Mouse (Mus musculus) lung, postnatal 0 days (tissue): ENCODE results near the gene Ctdspl2. TPM values are rescaled to one million over a fixed set of nuclear protein-coding genes. Genes with fewer than 3 reads are reported as not detected.
"Not testable (repeated sequence)": the region's sequence is repeated elsewhere in the genome, so short reads cannot be mapped to it uniquely, and the experiment has no call there.

Experiments
- ATAC-seq: fragments of 200-750 bp; cut with Nextera tagmentation; 2 replicates; pipeline ENCODE4 v1.8.0; 2017; ENCODE audit warnings: moderate library complexity
- DNase-seq: peaks from one replicate; pipeline ENCODE4 v3.0.0-alpha.2; 2016; ENCODE audit warnings: low spot score
- H3K27ac ChIP-seq: fragments of 300-500 bp; sonication (generic); 2 replicates; pipeline ENCODE4 v1.5.1; 2014; ENCODE audit warnings: antibody characterized with exemption, mild to moderate bottlenecking, low read length, mixed read lengths
- H3K27me3 ChIP-seq: fragments of 300-500 bp; sonication (generic); replicated peaks from 2 replicates; pipeline ENCODE4 v1.6.1; 2014; ENCODE audit warnings: low read length, mixed read lengths; ENCODE audit not compliant: insufficient read depth
- H3K36me3 ChIP-seq: fragments of 300-500 bp; sonication (generic); 2 replicates; pipeline ENCODE4 v1.6.1; 2014; ENCODE audit warnings: low read length, mixed read lengths; ENCODE audit not compliant: insufficient read depth
- H3K4me1 ChIP-seq: fragments of 300-500 bp; sonication (generic); 2 replicates; pipeline ENCODE4 v1.6.1; 2014; ENCODE audit warnings: antibody characterized with exemption, low read depth, low read length, mixed read lengths; ENCODE audit not compliant: insufficient read depth
- H3K4me2 ChIP-seq: fragments of 300-500 bp; sonication (generic); replicated peaks from 2 replicates; pipeline ENCODE4 v1.6.1; 2014; ENCODE audit warnings: low read depth, mild to moderate bottlenecking, low read length, moderate library complexity, mixed read lengths
- H3K4me3 ChIP-seq: fragments of 300-500 bp; sonication (generic); 2 replicates; pipeline ENCODE4 v1.5.1; 2014; ENCODE audit warnings: low read depth, low read length
- H3K9ac ChIP-seq: fragments of 300-500 bp; sonication (generic); replicated peaks from 2 replicates; pipeline ENCODE4 v1.6.1; 2014; ENCODE audit warnings: low read depth, mild to moderate bottlenecking
- H3K9me3 ChIP-seq: fragments of 300-500 bp; sonication (generic); 2 replicates; pipeline ENCODE4 v1.6.1; 2016; ENCODE audit warnings: low read length, mixed read lengths
- CTCF ChIP-seq: IDR thresholded peaks from 2 replicates; pipeline ENCODE4 v1.5.1; 2016; ENCODE audit warnings: antibody characterized with exemption, mild to moderate bottlenecking
- EP300 ChIP-seq: IDR thresholded peaks from 2 replicates; pipeline ENCODE4 v1.6.1; 2016; ENCODE audit warnings: antibody characterized with exemption, mild to moderate bottlenecking, control low read depth
- WGBS: fragments of 180-500 bp; shearing (Covaris S2); extraction: QIAGEN DNeasy Blood & Tissue Kit; methylation state at CpG from one replicate; pipeline ENCODE4 v1.1.7; 2014; 5-methylcytosine and 5-hydroxymethylcytosine counted together
- polyA plus RNA-seq: library from polyadenylated mRNA; unstranded; fragments of >200 nt; fragmentation: Nextera tagmentation; extraction: Ambion mirVana; gene quantifications from 2 replicates; pipeline ENCODE4 v1.2.1, GENCODE M21; 2015

Gene Ctdspl2
- polyA plus RNA-seq, 1 experiment from 2014 or later: 23.8 TPM

GRCm38 (mm10) chr2:122022284-122022683 is 66.5 kb downstream of the Ctdspl2 start:
- 69% methylated on average over 2 of the region's 2 CpGs for whole genome bisulfite sequencing
- no peaks in the 10 kb centered on the region for H3K27me3 ChIP-seq
- no peak for ATAC-seq

GRCm38 (mm10) chr2:122027091-122027490 is 71.3 kb downstream of the Ctdspl2 start:
- H3K27me3 ChIP-seq, H3K36me3 ChIP-seq, DNase-seq, H3K9me3 ChIP-seq, ATAC-seq, H3K9ac ChIP-seq, H3K4me1 ChIP-seq, H3K4me3 ChIP-seq: not testable (repeated sequence)
- 93% methylated on average over 10 of the region's 10 CpGs for WGBS
- H3K4me2 ChIP-seq: peak overlapping the region; percentile 72; the same call in 1 of the 2 replicates
- 0 out of 2 replicates have a peak overlapping the region, but pooled peaks have one; percentile 95 for H3K27ac ChIP-seq

More at GRCm38 (mm10) chr2:122022284-122022683, 66.5 kb downstream of the Ctdspl2 start:
- Histone ChIP-seq H3K4me3 (no peak overlapping the region), H3K36me3 (no peaks in the 10 kb centered on the region), H3K4me1 (no peaks in the 10 kb centered on the region), H3K4me2 (no peak overlapping the region), H3K9me3 (no peaks in the 10 kb centered on the region), H3K27ac (no peak overlapping the region), H3K9ac (no peak overlapping the region)
- TF ChIP-seq EP300 (no peak), CTCF (peak; percentile 47)
- DNase-seq: peak; percentile 18

- H3K36me3 ChIP-seq: no peaks in the 10 kb centered on the region
- TF ChIP-seq EP300 (no peak; the same call in 1 of the 2 replicates), CTCF (no peak)
- H3K4me1 ChIP-seq: peaks cover 7% of the 10 kb centered on the region; the same call in 1 of the 2 replicates
- H3K9me3 ChIP-seq: no peaks in the 10 kb centered on the region
- 2% methylated on average over 39 of the region's 67 CpGs for WGBS
- peak within 1 kb of the TSS; percentile 81 for H3K4me3 ChIP-seq
- peak; percentile 97 for DNase-seq
- H3K9ac ChIP-seq: peak within 1 kb of the TSS; percentile 77
- peak; percentile 98 for ATAC-seq
- H3K27me3 ChIP-seq: no peaks in the 10 kb centered on the region
- H3K4me2 ChIP-seq: peak within 1 kb of the TSS; percentile 72
- peak within 1 kb of the TSS; percentile 95 for H3K27ac ChIP-seq
Observed at GRCm38 (mm10) chr2:122027862-122028755, 72.3 kb downstream of the Ctdspl2 start, which contains the start of gene Eif3j1. Eif3j1 (plus strand) TSS chr2:122028546.

GRCm38 (mm10) chr2:122028756-122029700 is 73.2 kb downstream of the Ctdspl2 start:
- 2% methylated on average over 59 of the region's 71 CpGs for WGBS
- Histone ChIP-seq H3K4me1 (peaks cover 7% of the 10 kb centered on the region; the same call in 1 of the 2 replicates), H3K4me3 (peak overlapping the region; percentile 81), H3K9me3 (no peaks in the 10 kb centered on the region), H3K27me3 (no peaks in the 10 kb centered on the region), H3K4me2 (peak overlapping the region; percentile 64), H3K27ac (peak overlapping the region; percentile 92), H3K9ac (peak overlapping the region; percentile 77), H3K36me3 (no peaks in the 10 kb centered on the region)
- TF ChIP-seq CTCF (peak; percentile 20; the same call in 1 of the 2 replicates), EP300 (no peak)
- peak; percentile 53 for DNase-seq
- peak; percentile 34 for ATAC-seq

GRCm38 (mm10) chr2:122031970-122032369 is 76.2 kb downstream of the Ctdspl2 start:
- H3K27me3 ChIP-seq: no peaks in the 10 kb centered on the region

GRCm38 (mm10) chr2:122036064-122036463 is 80.3 kb downstream of the Ctdspl2 start:
- no peak for DNase-seq
- Histone ChIP-seq H3K9ac (no peak overlapping the region), H3K9me3 (no peaks in the 10 kb centered on the region), H3K4me1 (no peaks in the 10 kb centered on the region), H3K4me2 (no peak overlapping the region), H3K27ac (no peak overlapping the region), H3K4me3 (no peak overlapping the region), H3K27me3 (no peaks in the 10 kb centered on the region), H3K36me3 (no peaks in the 10 kb centered on the region)
- 92% methylated on average over 3 of the region's 3 CpGs for WGBS
- no peak for ATAC-seq
- TF ChIP-seq CTCF (no peak), EP300 (no peak)

More at GRCm38 (mm10) chr2:122031970-122032369, 76.2 kb downstream of the Ctdspl2 start:
- TF ChIP-seq EP300: no peak
- no peak for TF ChIP-seq CTCF
- Histone ChIP-seq H3K4me2 (no peak overlapping the region), H3K36me3 (no peaks in the 10 kb centered on the region), H3K4me1 (peaks cover 7% of the 10 kb centered on the region; the same call in 1 of the 2 replicates), H3K4me3 (no peak overlapping the region), H3K27ac (no peak overlapping the region), H3K9me3 (no peaks in the 10 kb centered on the region), H3K9ac (no peak overlapping the region)
- 67% methylated on average over 6 of the region's 6 CpGs for WGBS
- ATAC-seq (no peak), DNase-seq (no peak)
